Mouse (Mus musculus): ENCODE measurements around the gene Sfta2. TPM values are rescaled to one million over a fixed set of nuclear protein-coding genes. Genes with fewer than 3 reads are reported as not detected.

Sfta2 gene
- total RNA-seq, 1 experiment from 2014 or later = not detected

- no peak for DNase-seq
Measured at GRCm38 (mm10) chr17:35593786-35594185, 7.6 kb upstream of the Sfta2 start.

DNA sequence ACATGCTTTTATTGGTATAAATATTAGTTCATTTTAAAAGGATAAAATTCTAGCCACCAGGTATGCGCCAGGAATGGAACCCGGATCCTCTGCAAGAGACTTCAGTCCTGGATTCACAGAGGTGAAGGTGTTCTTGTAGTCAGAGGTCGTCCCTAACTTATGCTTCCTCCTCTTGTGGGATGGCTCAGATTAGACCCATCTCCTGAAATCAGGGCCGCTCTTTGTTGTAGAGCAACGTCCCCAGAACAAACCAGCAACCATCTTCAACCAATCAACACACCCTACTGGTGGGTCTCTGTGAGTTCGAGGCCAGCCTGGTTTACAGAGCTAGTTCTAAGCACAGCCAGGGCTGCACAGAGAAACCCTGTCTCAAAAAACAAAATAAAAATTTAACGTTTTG is 6.9 kb upstream of the Sfta2 start:
- DNase-seq = no peak

DNA sequence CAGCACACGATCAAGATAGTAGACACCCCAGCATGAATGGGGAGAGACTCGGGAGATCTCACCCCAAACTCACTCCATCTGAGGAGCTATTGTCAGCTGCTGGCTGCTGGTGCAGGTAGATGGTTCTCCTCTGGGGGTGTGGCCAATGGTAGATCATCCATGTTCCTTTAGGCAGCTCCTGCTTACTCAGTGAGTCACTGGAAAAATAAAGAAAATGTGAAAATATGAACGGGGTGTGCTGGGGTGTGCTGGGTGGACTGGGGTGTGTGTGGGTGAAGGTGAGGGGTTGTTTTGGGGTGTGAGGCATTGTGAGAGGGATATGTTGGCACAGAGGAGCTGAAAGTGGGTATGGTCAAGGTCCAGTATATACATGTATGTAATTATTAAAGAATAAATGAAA is 4.0 kb upstream of the Sfta2 start:
- DNase-seq = no peak

GRCm38 (mm10) chr17:35601736-35602354 is 496 bp downstream of the Sfta2 start:
- no peak for DNase-seq

DNA sequence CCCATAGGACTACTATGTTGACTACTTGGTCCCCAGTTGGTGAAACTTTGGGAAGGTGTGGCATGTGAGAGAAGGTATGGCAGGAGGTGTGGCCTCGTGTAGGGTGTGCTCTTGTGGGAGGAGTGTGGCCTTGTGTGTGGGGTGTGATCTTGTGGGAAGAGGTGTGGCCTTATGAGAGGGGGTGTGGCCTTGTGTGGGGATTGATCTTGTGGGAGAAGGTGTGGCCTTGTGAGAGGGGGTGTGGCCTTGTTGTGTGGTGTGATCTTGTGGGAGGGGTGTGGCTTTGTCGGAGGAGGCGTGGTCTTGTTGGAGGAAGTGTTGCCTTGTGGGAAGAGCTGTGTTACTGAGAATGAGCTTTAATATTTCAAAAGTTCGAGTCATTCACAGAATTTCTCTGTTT is 15.8 kb downstream of the Sfta2 start:
- no peak for DNase-seq

DNA sequence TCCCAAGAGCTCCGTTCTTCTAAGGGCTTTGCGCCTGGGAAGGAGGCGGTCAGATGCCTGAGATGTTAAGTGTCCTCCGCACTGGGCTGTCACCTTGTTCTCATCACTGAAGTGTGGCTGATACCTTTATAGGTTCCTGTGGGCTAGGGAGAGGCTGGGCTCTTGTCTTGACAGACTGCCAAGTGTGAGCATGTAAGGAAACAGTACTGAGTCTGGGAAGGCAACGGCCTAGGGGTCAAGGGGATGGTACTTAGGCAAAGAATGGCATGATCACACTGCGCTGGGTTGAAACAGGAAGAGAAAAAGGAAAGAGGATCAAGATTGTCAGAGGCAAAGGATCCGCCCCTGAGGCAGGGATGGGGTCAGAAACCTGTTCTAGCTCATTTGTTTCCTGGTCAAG is 25.2 kb downstream of the Sfta2 start, which contains the start of gene Gm9573:
Gene Gm9573, minus strand, starts transcription at position 101 of the 400 bp plus-strand sequence.
- DNase-seq = no peak

GRCm38 (mm10) chr17:35633992-35634391 is 32.6 kb downstream of the Sfta2 start:
- no peak for DNase-seq

GRCm38 (mm10) chr17:35635202-35635601 is 33.9 kb downstream of the Sfta2 start:
- DNase-seq = no peak

DNA sequence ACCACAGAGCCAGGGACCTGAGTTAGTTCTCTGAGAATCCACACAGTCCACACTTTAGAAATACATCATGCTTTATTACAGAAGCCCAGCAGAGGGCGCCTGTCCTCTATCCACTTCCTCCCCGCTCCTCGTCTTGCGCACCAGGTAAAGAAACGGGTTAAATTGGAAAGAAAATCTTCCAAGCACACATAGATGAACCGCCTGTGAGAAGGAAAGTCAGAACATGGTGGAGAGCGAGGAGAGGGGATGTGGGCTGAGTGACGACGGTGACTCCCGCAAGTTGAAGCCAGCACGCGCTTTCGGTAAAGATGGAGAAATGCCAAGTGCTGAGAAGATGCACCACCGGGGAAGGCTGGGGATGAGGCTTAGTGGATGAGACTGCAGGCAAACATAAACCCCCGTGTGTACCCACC is 34.4 kb downstream of the Sfta2 start:
- peak; percentile 51 for DNase-seq

GRCm38 (mm10) chr17:35636363-35636762 is 35.0 kb downstream of the Sfta2 start:
- peak; percentile 18 for DNase-seq

GRCm38 (mm10) chr17:35638475-35639190 is 37.3 kb downstream of the Sfta2 start:
- peak; percentile 25 for DNase-seq

GRCm38 (mm10) chr17:35639352-35639751 is 38.0 kb downstream of the Sfta2 start:
- no peak for DNase-seq

GRCm38 (mm10) chr17:35643609-35644236 is 42.4 kb downstream of the Sfta2 start, which contains the start of gene Mucl3:
Gene Mucl3, minus strand, starts transcription at chr17:35643695.
- DNase-seq = no peak

- no peak for DNase-seq
Measured at GRCm38 (mm10) chr17:35649429-35649828, 48.1 kb downstream of the Sfta2 start.

GRCm38 (mm10) chr17:35653086-35653485 is 51.7 kb downstream of the Sfta2 start:
- no peak for DNase-seq

GRCm38 (mm10) chr17:35665957-35666515 is 64.7 kb downstream of the Sfta2 start:
- no peak for DNase-seq

- peak; percentile 20 for DNase-seq
Measured at GRCm38 (mm10) chr17:35666851-35667256, 65.5 kb downstream of the Sfta2 start.

DNA sequence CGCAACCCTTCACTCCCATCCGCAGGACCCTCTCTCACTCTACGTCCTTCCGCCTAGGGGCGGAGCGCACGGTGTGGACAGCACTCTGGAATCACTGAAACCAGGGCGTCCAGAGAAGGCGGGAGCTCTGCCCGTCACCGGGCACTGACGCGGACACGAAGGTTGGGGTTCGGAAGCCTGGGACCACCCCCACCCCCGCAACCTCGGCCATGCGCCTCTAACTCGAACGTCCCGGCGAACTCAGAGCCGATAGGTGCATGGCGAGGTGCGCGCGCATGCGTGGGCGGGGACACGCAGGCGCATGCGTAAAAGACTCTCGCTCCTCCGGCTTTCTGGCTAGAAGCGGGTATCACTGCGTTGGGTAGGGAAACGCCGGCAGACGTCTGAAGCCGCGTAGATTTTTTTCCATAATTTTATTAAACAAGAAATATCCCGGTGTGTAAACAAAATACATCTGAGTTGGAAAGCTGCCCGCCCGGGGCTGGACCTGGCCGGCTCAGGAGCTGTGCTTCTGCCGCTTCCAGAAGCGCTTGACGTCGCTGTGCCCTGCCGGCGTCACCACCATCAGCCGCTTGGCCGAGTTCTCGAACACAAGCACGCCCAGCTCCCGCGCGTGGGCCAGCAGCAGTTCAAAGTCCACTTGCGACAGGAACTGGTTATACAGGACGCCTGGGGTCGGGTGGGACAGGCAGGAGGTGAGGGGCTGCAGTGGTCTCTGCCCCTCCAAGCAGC is 66.2 kb downstream of the Sfta2 start, which contains the start of gene Vars2:
Gene Vars2, minus strand, starts transcription at position 259 of the 732 bp plus-strand sequence.
- peak; percentile 96 for DNase-seq

DNA sequence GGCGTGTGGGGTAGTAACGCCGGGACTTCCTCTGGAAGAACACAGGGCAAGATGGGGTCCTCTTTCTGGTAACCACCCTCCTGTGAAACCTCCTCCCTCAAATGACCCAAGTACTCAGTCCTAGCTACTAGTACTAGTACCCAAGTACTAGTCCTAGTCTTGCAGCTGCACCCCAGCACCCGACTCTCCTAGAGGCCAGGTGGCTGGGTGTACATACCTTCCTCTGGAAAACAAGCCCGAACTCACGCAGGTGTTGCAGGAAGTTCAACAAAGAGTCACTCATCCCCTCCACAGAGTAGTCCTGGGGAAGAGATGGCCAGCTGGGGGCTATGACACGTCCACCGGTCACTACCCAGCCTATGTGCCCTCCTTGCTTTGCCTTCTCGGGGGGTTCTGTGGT is 68.4 kb downstream of the Sfta2 start:
- DNase-seq = no peak

DNA sequence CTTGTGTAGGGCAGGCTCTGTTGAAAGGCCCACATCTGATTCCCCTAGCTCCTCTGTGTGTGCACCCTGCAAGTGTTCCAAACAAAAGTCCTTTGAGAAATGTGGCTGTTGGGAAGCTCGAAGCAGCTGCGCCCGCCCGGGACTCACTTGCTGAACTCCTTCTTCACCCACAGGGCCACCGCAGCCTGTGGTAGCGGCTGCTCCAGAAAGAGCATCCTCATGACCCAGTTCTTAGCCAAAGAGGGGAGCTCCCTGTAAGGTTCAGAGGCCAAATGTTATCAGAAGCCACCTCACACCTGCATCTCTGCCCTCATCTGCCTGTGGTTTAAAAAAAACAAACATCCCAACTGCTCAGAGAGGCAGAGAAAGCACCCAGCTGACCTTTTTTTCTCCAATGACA is 70.5 kb downstream of the Sfta2 start:
- DNase-seq = no peak

GRCm38 (mm10) chr17:35672527-35672926 is 71.2 kb downstream of the Sfta2 start:
- no peak for DNase-seq

DNA sequence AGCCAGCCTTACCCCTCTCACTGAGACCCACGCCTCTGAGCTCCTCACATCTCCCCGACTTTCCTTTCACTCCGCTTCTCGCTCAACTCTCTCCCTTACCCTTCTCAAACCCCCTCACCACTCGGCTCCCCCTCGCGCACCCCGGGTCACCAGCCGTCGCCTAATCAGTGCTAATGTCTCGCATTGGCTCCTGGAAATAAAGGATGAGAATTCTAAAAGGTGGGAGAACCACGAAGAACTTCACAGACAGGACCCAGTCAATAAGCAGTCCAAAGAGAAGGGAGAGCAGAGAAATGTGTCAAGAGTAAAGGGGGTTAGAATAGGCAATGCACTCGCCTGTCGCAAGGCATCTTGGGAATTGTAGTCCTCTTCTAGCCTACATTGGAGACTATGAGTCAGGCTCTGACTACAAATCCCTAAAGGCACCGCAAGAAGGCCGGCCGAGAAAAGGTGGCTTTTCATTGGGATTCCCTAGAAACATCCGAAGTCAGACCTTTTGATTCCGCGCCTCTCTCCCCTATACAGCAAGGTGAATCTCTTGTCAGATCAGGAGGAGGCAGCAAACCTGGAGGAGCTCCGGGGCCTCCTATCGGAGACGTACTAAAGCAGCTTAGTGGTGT is 72.2 kb downstream of the Sfta2 start, which contains the start of gene Gtf2h4:
Gene Gtf2h4, minus strand, starts transcription at position 324 of the 620 bp plus-strand sequence.
- DNase-seq = peak; percentile 71

Measured in adrenal gland, postnatal 25 days (tissue).